Mouse (Mus musculus): ENCODE results near the gene Terb1. TPM values are rescaled to one million over a fixed set of nuclear protein-coding genes. Genes with fewer than 3 reads are reported as not detected.

Terb1 gene
- polyA plus RNA-seq, 1 experiment from 2014 or later, result 0.40 TPM

DNA sequence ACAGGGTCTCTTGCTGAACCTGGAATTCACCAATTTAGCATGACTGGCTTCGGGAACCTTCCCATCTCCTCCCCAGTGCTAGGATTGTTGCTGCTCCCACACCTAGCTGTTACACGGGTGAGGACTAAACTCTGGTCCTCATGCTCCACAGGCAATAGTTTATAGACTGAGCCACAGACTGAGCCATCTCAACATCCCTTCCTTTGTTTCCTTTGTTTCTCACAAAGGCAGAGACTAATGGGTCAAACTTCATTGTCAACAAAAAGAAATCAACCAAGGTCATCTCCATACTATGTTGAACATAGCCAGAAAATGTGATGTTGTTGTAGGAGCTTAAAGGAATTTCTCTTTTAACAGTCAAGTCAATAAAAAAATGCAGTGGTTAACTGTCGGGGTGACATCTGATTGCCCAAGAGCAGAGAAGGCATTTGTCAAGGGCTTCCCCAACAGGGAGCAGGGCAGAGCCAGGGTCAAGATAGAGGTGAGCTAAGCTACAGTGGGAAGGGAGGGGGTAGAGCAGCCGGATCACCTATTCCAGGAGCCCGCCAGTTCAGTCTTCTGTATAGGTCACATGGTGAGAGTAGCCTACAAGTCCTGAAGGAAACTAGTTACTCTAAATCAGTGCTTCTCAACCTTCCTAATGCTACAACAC lies 76.4 kb downstream of the Terb1 start:
- H3K36me3 ChIP-seq, result peaks cover 88% of the 10 kb centered on the region
- WGBS, result 86% methylated on average over 5 of the region's 5 CpGs
- ATAC-seq (ENCODE audit: borderline replicate concordance, extremely low read depth, low FRiP score, low TSS enrichment), result no peak
- H3K4me1 ChIP-seq, result peaks cover 15% of the 10 kb centered on the region
- no peak overlapping the region for H3K27ac ChIP-seq
- no peaks in the 10 kb centered on the region for H3K27me3 ChIP-seq
- no peak overlapping the region for H3K4me3 ChIP-seq
- no peak overlapping the region for H3K4me2 ChIP-seq
- no peak overlapping the region for H3K9ac ChIP-seq
- no peaks in the 10 kb centered on the region for H3K9me3 ChIP-seq

DNA sequence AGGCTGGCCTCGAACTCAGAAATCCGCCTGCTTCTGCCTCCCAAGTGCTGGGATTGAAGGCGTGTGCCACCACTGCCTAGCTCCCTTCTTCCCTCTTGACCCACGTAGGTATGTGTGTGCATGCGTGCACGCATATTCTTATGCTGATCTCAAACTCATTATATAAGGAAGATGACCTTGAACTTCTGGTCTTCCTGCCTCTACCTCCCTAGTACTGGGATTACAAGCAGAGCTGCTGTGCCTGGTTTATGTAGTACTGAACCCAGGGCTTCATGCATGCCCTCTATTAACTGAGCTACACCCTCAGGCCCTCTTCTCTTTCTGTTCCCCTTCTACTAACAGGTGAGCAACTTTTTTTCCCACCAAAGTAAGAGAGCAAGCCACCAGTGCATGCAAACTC lies 77.1 kb downstream of the Terb1 start:
- Histone ChIP-seq H3K9ac (no peak overlapping the region), H3K4me2 (no peak overlapping the region), H3K27me3 (no peaks in the 10 kb centered on the region), H3K36me3 (peaks cover 91% of the 10 kb centered on the region), H3K9me3 (no peaks in the 10 kb centered on the region), H3K27ac (no peak overlapping the region), H3K4me1 (peaks cover 15% of the 10 kb centered on the region), H3K4me3 (no peak overlapping the region)
- ATAC-seq (ENCODE audit: borderline replicate concordance, extremely low read depth, low FRiP score, low TSS enrichment), result no peak
- 96% methylated on average over 6 of the region's 6 CpGs for WGBS

DNA sequence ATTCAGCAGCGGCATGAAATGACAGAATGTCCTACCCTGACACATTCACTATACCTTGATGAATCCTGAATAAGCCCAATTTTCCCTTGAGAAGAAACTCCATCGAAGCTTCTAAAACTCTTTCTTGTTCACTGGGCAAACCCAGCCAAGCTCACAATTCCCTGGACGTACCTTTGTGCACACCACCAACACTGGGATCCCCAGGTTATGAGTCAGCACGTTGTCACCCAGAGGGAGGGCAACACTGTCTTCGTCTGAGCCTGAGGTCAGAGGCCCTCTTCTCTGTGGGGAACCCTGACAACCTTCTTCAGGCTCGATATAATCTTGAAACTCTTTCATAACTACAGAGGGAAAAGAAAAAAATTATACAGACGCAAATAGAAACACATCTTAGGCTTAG lies 79.5 kb downstream of the Terb1 start:
- ATAC-seq (ENCODE audit: borderline replicate concordance, extremely low read depth, low FRiP score, low TSS enrichment), result no peak
- no peak overlapping the region for H3K4me2 ChIP-seq
- WGBS, result 89% methylated on average over 7 of the region's 7 CpGs

GRCm38 (mm10) chr8:104427703-104428102 lies 82.0 kb downstream of the Terb1 start:
- H3K4me1 ChIP-seq, result no peaks in the 10 kb centered on the region
- H3K9me3 ChIP-seq, result no peaks in the 10 kb centered on the region
- H3K4me3 ChIP-seq, result no peak overlapping the region
- 89% methylated on average over 13 of the region's 13 CpGs for WGBS
- no peaks in the 10 kb centered on the region for H3K27me3 ChIP-seq
- ATAC-seq (ENCODE audit: borderline replicate concordance, extremely low read depth, low FRiP score, low TSS enrichment), result no peak
- H3K36me3 ChIP-seq, result peaks cover 93% of the 10 kb centered on the region
- no peak overlapping the region for H3K9ac ChIP-seq
- no peak overlapping the region for H3K4me2 ChIP-seq
- no peak overlapping the region for H3K27ac ChIP-seq

More for the DNA sequence above, 79.5 kb downstream of the Terb1 start:
- Histone ChIP-seq H3K36me3 (peaks cover 96% of the 10 kb centered on the region), H3K4me3 (no peak overlapping the region), H3K27me3 (no peaks in the 10 kb centered on the region), H3K4me1 (no peaks in the 10 kb centered on the region; the same call in 1 of the 2 replicates), H3K9me3 (no peaks in the 10 kb centered on the region), H3K27ac (no peak overlapping the region), H3K9ac (no peak overlapping the region)

DNA sequence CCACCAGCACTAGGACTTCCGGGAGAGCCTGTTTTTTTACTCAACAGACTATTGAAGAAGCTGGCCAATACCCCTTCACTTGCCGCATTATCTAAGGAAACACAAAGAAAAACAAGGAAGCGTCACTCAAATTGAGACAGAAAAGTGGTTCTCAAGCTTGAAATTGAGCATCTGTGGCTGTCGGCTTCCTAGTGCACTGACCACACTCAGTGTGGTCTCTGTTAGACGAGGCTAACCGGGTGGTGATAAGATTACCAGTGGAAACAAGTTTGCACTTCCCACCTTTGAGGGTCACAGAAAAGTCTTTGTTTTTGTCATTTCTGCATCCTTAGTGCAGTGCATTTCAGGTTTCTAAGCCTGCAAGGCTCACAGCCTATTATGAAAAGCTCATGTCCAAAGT lies 87.4 kb downstream of the Terb1 start:
- no peak overlapping the region for H3K4me2 ChIP-seq
- no peak overlapping the region for H3K9ac ChIP-seq
- H3K9me3 ChIP-seq, result no peaks in the 10 kb centered on the region
- H3K27ac ChIP-seq, result no peak overlapping the region
- H3K4me3 ChIP-seq, result no peak overlapping the region
- no peak for ATAC-seq (ENCODE audit: borderline replicate concordance, extremely low read depth, low FRiP score, low TSS enrichment)
- no peaks in the 10 kb centered on the region for H3K27me3 ChIP-seq
- peaks cover 91% of the 10 kb centered on the region for H3K36me3 ChIP-seq
- WGBS, result 77% methylated on average over 6 of the region's 6 CpGs
- H3K4me1 ChIP-seq, result no peaks in the 10 kb centered on the region

GRCm38 (mm10) chr8:104416022-104416421 lies 93.7 kb downstream of the Terb1 start:
- Histone ChIP-seq H3K4me2 (no peak overlapping the region), H3K9me3 (no peaks in the 10 kb centered on the region), H3K27me3 (no peaks in the 10 kb centered on the region), H3K27ac (no peak overlapping the region), H3K4me1 (no peaks in the 10 kb centered on the region), H3K4me3 (no peak overlapping the region), H3K36me3 (peaks cover 38% of the 10 kb centered on the region), H3K9ac (no peak overlapping the region)
- WGBS, result 71% methylated on average over 6 of the region's 6 CpGs
- no peak for ATAC-seq (ENCODE audit: borderline replicate concordance, extremely low read depth, low FRiP score, low TSS enrichment)

- Histone ChIP-seq H3K4me1 (no peaks in the 10 kb centered on the region), H3K9me3 (no peaks in the 10 kb centered on the region), H3K9ac (no peak overlapping the region), H3K36me3 (peaks cover 20% of the 10 kb centered on the region), H3K4me3 (no peak overlapping the region), H3K27ac (no peak overlapping the region), H3K27me3 (no peaks in the 10 kb centered on the region), H3K4me2 (no peak overlapping the region)
- WGBS, result 56% methylated on average over 3 of the region's 3 CpGs
- no peak for ATAC-seq (ENCODE audit: borderline replicate concordance, extremely low read depth, low FRiP score, low TSS enrichment)
Measured at GRCm38 (mm10) chr8:104414204-104414603, 95.5 kb downstream of the Terb1 start.

DNA sequence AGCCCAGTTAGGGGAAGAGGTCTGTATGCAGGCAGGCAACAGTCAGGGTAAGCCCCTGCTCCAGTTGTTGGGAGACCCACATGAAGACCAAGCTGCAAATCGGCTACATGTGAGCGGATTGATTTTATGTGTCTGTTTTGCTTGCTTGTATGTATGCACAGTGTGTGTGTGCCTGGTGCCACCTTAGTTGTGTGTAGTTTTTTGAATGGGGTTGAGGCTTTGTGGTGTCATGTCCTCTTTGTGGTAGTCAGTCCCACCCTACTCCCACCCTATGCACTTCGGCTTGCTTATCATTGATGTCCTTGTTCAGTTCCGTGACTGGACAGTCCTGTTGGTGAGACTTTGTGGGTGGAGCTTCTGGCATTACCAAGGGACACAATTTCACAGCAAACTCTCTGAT lies 95.9 kb downstream of the Terb1 start:
- peaks cover 16% of the 10 kb centered on the region for H3K36me3 ChIP-seq
- WGBS, result 62% methylated on average over 4 of the region's 4 CpGs
- ATAC-seq (ENCODE audit: borderline replicate concordance, extremely low read depth, low FRiP score, low TSS enrichment), result peak; percentile 34
- no peaks in the 10 kb centered on the region for H3K4me1 ChIP-seq
- H3K4me2 ChIP-seq, result no peak overlapping the region
- H3K27me3 ChIP-seq, result no peaks in the 10 kb centered on the region
- H3K9ac ChIP-seq, result no peak overlapping the region
- no peaks in the 10 kb centered on the region for H3K9me3 ChIP-seq
- no peak overlapping the region for H3K27ac ChIP-seq
- H3K4me3 ChIP-seq, result no peak overlapping the region

GRCm38 (mm10) chr8:104412805-104413532 lies 96.7 kb downstream of the Terb1 start:
- H3K4me2 ChIP-seq, result no peak overlapping the region

DNA sequence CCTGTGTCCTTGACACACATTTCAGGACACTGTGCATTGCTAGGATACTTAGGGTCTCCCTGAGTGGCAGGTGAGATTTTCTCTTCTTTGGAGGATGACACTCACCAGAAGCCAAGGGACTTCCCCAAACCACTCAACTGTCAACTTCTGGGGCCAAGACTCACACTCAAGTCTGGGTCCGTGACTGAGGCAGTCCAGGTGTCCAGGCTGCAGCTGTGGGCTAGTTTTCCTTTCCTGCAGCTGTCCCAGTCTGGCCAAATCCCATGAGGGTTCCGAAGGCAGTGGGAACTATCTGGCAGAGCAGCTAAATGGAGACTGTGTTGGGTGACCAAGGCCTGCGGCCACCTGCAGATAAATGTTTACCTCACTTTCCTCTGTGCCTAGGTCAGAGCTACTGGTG lies 97.7 kb downstream of the Terb1 start:
- H3K27me3 ChIP-seq, result no peaks in the 10 kb centered on the region
- 81% methylated on average over 3 of the region's 3 CpGs for WGBS
- H3K27ac ChIP-seq, result no peak overlapping the region
- no peak overlapping the region for H3K9ac ChIP-seq
- no peaks in the 10 kb centered on the region for H3K9me3 ChIP-seq
- peaks cover under 1% of the 10 kb centered on the region for H3K36me3 ChIP-seq
- no peaks in the 10 kb centered on the region for H3K4me1 ChIP-seq
- H3K4me3 ChIP-seq, result no peak overlapping the region
- no peak for ATAC-seq (ENCODE audit: borderline replicate concordance, extremely low read depth, low FRiP score, low TSS enrichment)
- no peak overlapping the region for H3K4me2 ChIP-seq

More at GRCm38 (mm10) chr8:104412805-104413532, 96.7 kb downstream of the Terb1 start:
- ATAC-seq (ENCODE audit: borderline replicate concordance, extremely low read depth, low FRiP score, low TSS enrichment), result no peak
- Histone ChIP-seq H3K27me3 (no peaks in the 10 kb centered on the region), H3K9ac (no peak overlapping the region), H3K9me3 (no peaks in the 10 kb centered on the region), H3K27ac (no peak overlapping the region), H3K4me3 (no peak overlapping the region), H3K36me3 (peaks cover 10% of the 10 kb centered on the region), H3K4me1 (no peaks in the 10 kb centered on the region)
- WGBS, result 46% methylated on average over 7 of the region's 7 CpGs

- Histone ChIP-seq H3K4me3 (no peak overlapping the region), H3K27ac (no peak overlapping the region), H3K4me2 (no peak overlapping the region), H3K9ac (no peak overlapping the region), H3K27me3 (no peaks in the 10 kb centered on the region), H3K36me3 (no peaks in the 10 kb centered on the region), H3K9me3 (no peaks in the 10 kb centered on the region), H3K4me1 (no peaks in the 10 kb centered on the region)
- no peak for ATAC-seq (ENCODE audit: borderline replicate concordance, extremely low read depth, low FRiP score, low TSS enrichment)
- 83% methylated on average over 3 of the region's 3 CpGs for WGBS
Measured at GRCm38 (mm10) chr8:104411468-104411867, 98.2 kb downstream of the Terb1 start.

DNA sequence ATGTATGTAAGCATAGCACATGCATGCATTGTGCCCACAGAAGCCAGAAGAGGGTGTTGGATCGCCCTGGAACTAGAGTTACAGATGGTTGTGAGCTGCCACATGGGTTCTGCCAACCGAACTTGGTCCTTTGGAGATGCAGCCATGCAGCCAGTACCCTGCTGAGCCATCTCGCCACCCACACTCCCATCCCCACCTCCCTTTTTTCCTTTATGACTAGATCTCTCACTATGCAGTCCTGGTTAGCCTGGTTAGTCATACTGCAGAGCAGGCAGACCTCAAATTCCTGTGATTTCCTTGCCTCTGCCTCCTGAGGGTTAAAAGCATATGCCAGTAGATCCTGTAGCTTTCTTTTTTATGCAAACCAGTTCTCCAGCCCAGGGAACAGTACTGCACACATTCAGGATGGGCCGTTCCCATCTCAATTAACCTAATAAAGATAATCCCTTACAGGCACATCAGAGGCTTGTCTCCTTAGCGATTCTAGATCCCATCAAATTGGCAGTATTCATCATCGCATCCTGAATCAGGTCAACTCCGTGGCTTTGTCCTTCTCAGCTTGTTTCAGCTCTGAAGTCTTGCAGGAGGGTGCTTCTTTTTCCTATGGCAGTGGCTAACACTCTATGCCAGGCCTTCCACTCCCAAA lies 99.0 kb downstream of the Terb1 start:
- no peak overlapping the region for H3K4me2 ChIP-seq
- H3K27me3 ChIP-seq, result no peaks in the 10 kb centered on the region
- no peak overlapping the region for H3K27ac ChIP-seq
- ATAC-seq (ENCODE audit: borderline replicate concordance, extremely low read depth, low FRiP score, low TSS enrichment), result no peak
- peaks cover 2% of the 10 kb centered on the region; the same call in 1 of the 2 replicates for H3K4me1 ChIP-seq
- no peak overlapping the region for H3K9ac ChIP-seq
- no peaks in the 10 kb centered on the region for H3K9me3 ChIP-seq
- H3K36me3 ChIP-seq, result no peaks in the 10 kb centered on the region
- no peak overlapping the region for H3K4me3 ChIP-seq
- 69% methylated on average over 7 of the region's 7 CpGs for WGBS

All from lung, embryonic 15.5 days (tissue).